Mouse (Mus musculus): Measurements from ENCODE around the gene Cabp1. TPM values are rescaled to one million over a fixed set of nuclear protein-coding genes. Genes with fewer than 3 reads are reported as not detected.

Gene Cabp1
- total RNA-seq (2021): 10 to 100 TPM; 67.0 to 67.2 TPM

- intact Hi-C loops (cut with DNase I): loop anchor here (5.0 kb wide), 1 partner anchor 43 kb away; the partner anchor contains the start of gene Pop5
- peak; percentile 60 for DNase-seq
Observed at GRCm38 (mm10) chr5:115193669-115194625, at the start of gene Cabp1. Gene Cabp1 (minus strand): TSS chr5:115194381.

GRCm38 (mm10) chr5:115240191-115240590 lies 46.0 kb upstream of the Cabp1 start:
- no peak for DNase-seq
- intact Hi-C loops (cut with DNase I): no loop called here

DNA sequence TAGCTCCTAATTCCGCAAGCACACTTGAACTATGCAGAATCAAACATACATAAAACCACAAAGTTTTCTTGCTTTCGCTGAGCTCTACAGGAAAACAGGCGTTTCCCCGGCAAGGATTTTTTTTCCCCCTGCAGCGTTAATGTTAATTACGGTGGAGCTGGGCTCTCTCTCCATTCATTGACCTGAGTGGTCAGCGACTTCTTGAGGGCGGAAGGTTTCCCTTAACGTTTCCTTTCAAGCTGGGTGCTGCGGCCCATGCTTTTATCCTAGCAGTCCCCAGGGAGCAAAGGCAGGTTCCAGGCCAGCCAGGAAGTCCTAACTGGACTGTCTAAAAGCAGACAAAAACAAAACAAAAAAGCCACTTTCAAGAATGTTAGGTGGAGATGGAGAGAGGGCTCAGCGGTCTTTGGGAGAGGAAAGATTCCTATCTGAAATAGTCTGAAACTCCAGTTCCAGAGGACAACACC lies 44.6 kb upstream of the Cabp1 start:
- intact Hi-C loops (cut with DNase I): loop anchor here (5.0 to 10.0 kb wide), 2 partner anchors 46 to 114 kb away; partner anchors contain the start of gene Cabp1
- DNase-seq: no peak

- intact Hi-C loops (cut with DNase I): loop anchor here (5.0 to 10.0 kb wide), 2 partner anchors 46 to 113 kb away; partner anchors contain the start of gene Cabp1
- peak; percentile 89 for DNase-seq
Observed at GRCm38 (mm10) chr5:115237803-115238728, 43.9 kb upstream of the Cabp1 start.

DNA sequence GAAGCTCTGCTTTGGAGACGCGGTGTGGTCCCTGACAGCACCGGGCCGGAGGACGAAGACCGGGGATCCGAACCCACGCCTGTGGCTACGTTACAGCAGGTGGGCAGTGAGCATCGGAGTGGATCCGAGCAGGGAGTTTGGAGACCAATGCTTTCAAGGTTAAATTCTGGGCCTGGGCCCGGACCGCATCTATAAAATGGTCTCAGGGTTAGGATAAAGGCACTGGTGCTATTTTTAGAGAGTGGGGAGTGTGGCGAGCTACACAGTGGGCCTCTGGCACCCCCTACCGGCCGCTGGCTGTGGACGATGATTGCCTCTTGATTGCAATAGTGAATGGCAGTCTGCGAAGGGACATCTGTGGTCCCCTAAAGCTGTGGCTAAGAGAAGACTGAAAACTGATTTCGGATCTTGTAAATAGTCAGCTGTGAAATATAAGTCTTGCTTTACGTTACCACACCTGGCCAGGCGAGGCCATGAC lies 41.6 kb upstream of the Cabp1 start, which contains the start of gene Pop5:
Gene Pop5, plus strand, starts transcription at position 51 of the 478 bp plus-strand sequence.
- peak; percentile 92 for DNase-seq
- intact Hi-C loops (cut with DNase I): loop anchor here (5.0 to 10.0 kb wide), 2 partner anchors 44 to 111 kb away; partner anchors contain the start of gene Cabp1

DNA sequence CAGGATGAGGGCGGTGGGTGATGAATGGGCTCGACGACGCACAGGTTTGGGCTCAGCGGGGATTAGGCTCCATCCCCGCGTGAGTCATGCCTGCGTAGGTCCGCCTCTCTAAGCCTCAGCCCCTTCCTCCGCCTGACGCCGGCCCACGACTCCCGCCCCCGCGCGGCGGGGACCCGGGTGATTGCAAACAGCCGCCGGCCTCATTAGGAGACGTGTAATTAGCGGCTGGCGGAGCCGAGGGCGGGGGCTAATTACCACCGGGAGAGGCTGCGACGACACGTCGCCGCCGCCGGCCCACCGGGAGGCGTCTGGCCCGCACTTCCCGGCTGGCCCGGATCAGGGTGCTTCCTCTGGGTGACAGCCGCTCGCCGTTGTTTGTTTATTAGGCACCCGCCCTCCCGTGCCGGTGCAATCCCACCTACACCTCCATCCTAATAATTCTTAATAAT lies 41.2 kb upstream of the Cabp1 start:
- DNase-seq: peak; percentile 46
- intact Hi-C loops (cut with DNase I): loop anchor here (5.0 to 10.0 kb wide), 2 partner anchors 43 to 111 kb away; partner anchors contain the start of gene Cabp1

GRCm38 (mm10) chr5:115234519-115234918 lies 40.3 kb upstream of the Cabp1 start:
- intact Hi-C loops (cut with DNase I): loop anchor here (10.0 kb wide), 1 partner anchor 110 kb away; no protein-coding TSS in a partner anchor
- DNase-seq: no peak

GRCm38 (mm10) chr5:115233031-115233780 lies 39.0 kb upstream of the Cabp1 start:
- intact Hi-C loops (cut with DNase I): loop anchor here (10.0 kb wide), 1 partner anchor 108 kb away; no protein-coding TSS in a partner anchor
- DNase-seq: no peak

DNA sequence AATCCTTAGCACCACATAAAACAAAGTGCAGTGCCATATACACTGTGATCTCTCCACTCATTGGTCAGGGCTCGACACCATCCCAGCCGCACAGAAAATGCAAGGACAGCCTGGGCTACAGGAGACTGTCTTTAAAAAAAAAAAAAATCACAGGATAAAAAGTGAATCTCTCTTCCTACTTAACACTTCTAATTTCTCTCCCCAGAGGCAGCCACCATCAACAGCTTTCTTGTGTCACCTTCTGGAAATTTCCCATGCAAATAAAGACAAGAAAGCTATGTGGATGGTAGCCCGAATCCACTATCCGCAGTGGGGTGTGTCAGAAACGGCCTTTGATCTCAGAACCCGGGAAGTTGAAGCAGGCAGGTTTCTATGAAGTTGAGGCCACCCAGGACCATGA lies 38.3 kb upstream of the Cabp1 start:
- intact Hi-C loops (cut with DNase I): loop anchor here (10.0 kb wide), 1 partner anchor 108 kb away; no protein-coding TSS in a partner anchor
- no peak for DNase-seq

DNA sequence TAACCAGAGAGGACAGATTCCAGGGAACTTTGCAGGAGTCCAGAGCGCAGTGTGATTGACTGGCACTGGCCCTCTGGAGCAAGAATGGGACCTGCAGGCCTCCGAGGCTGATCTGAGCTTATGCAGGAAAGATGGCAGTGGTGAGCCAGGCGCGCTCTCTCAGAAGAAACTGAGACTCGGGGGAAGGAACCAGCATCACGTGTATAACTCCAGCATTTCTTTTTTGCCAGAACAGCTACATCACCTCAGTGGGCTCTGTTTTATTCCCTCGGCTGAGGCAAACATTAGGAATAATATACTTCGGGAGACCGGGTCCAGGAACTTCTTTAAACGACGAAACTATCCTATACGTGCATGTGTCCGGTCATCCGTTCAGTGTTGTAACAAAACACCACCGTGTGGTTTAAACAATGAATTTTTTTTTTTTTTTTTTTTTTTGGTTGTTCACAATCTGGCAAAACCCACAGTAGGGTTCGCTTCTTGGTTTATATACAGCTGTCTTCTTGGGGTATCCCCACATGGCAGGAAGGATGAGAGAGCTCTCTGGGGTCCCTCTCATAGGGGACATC lies 37.5 kb upstream of the Cabp1 start:
- no peak for DNase-seq
- intact Hi-C loops (cut with DNase I): loop anchor here (10.0 kb wide), 1 partner anchor 107 kb away; no protein-coding TSS in a partner anchor

DNA sequence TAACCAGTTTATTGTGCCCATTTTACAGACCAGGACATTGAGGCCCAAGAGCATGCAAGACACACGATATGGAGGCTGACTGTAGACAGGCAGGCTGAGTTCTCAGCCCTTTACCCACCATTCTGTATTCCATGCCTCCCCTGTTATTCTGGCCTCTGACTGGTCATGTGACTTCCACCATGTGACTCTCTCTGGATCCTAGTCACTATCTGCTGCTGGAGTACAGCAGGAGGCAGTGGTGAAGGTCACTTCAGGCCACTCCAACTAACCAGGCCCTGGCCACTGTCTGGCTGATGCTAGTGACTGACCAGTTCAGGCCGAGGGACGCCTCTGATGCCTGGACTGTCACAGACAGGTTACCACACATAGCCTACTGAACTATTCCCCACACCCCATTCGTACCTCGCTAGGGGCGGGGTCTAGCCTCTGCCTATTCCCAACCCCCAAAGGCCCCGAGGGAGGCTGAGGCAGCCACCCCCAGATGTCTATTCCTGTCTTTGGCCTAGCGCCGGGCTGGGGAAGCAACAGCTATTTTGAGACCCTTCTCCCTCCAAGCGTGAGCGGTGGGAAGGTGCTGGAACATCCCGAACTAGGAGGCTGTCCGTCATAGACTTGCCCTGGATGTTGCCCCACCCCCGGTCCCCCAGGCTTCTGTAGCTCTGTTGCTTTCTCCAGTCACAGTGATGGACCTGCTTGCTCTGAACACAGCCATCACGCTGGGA lies 36.8 kb upstream of the Cabp1 start:
- DNase-seq: no peak
- intact Hi-C loops (cut with DNase I): loop anchor here (10.0 kb wide), 1 partner anchor 106 kb away; no protein-coding TSS in a partner anchor

DNA sequence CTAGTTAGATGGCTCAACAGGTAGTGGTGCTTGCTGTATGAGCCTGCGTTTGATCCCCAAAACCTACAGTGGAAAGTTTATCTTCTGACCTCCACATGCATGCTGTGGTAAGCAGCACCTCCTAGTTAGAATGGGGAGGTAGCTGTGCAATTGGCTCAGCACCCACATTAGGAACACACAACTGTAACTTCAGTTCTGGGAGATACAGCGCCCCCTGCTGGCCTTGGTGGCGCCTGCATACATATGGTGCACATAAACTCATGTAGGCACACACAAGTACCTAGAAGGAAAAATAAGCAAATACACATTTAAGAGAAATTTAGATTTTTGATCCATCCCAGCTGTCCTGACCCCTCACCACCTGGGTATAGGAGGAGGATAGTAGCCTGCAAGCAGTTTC lies 28.3 kb upstream of the Cabp1 start:
- intact Hi-C loops (cut with DNase I): no loop called here
- DNase-seq: no peak

GRCm38 (mm10) chr5:115220931-115221640 lies 26.9 kb upstream of the Cabp1 start:
- peak; percentile 70 for DNase-seq
- intact Hi-C loops (cut with DNase I): no loop called here

DNA sequence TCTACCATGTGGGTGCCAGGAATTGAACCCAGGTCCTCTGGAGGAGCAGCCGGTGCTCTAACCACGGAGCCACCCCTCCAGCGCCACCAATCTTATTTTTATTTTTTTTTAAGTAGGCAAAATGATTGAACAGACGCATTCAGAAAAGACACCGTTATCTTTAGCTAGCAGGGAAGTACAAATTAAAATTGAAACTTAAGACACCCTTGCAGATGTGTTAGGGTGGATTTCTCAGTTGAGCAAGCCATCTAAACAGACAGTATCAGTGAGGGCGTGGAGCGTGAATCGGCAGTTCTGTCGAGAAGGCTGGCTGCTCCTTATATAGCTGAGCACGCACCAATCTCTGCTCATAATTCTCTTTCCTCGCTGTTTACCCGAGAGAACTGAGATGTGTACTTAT lies 23.8 kb upstream of the Cabp1 start:
- intact Hi-C loops (cut with DNase I): no loop called here
- DNase-seq: no peak

DNA sequence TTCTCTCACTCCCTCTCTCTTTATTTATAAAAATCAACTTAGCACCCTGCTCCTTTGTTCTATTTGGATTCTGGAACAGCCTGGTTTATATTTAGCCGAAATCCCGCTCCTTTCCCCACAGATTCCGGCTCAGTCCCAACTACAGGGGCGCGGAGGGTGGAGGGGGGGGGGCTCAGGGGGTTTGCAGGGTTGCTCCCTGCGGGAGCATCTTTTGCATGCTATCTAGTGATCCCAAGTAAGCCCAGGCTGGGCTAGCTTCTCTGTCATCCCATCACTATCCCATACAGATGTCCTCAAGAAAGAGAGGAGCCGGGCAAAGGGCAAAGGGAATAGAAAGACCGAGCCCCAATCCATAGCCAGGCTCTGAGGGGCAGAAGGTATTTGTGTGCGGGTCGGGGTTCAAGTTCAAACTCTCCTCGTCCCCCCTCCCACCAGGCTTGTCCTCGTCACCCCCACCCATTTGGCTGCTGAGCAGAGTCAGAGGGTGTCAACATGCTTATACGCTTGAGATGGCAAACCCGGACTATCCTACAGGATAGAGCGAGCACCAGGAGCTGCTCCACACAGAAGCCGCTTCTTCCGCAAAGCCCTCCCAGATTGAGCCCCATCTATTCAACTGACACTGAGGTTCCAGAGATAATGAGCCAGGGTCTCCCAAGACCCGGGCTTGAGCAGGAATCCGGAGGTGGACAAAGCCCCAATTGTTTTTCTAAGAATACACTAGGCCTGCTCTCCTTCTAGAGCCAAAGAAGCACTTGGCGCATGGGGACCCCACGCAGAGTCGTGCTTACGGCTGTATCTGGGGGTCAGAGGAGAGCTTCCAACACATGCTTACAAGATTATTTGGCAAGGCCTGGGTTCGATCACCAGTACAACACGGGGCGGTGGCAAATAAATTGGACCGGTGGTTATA lies 21.3 kb upstream of the Cabp1 start:
- intact Hi-C loops (cut with DNase I): no loop called here
- no peak for DNase-seq

GRCm38 (mm10) chr5:115214864-115215263 lies 20.7 kb upstream of the Cabp1 start:
- intact Hi-C loops (cut with DNase I): no loop called here
- DNase-seq: peak; percentile 66

DNA sequence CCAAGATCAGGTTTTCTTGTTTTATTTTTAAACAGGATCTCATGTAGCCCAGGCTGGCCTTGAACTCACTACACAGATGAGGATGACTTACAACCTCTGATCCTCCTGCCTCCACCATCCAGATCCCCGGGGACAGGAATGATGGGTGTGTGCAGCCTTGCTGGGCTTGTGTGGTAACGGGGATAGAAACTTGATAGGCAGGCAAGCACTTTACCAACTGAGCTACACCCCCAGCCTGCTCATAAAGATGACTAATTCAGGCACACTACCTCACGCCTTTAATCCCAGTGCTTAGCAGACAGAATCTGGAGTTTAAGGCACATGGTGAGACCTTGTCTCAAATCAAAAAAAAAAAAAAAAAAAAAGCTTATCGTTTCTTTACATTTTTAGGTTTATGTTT lies 18.7 kb upstream of the Cabp1 start:
- intact Hi-C loops (cut with DNase I): no loop called here
- no peak for DNase-seq
